Mouse (Mus musculus) layer of hippocampus, postnatal 14 days (tissue): ENCODE measurements around the gene Irgq. TPM values are rescaled to one million over a fixed set of nuclear protein-coding genes. Genes with fewer than 3 reads are reported as not detected.
"Not testable (repeated sequence)": the region's sequence is repeated elsewhere in the genome, so short reads cannot be mapped to it uniquely, and the experiment has no call there.

Experiments
- DNase-seq, 2 experiments: peaks; one replicate each; pipeline ENCODE4 v3.0.0; 2021 to 2022; ENCODE audit warnings: low spot score in 2 of 2, mixed read lengths in 1 of 2
- long read RNA-seq, 2 experiments: library from polyadenylated mRNA; stranded (forward); transcript quantifications; one replicate each; pipeline ENCODE4 v2.0.0; 2021
- total RNA-seq, 2 experiments: library from RNA; stranded (reverse); gene quantifications; 2 replicates each; pipeline ENCODE4 v1.2.3; 2021

The Irgq gene
- 10 to 100 TPM; 87.5 to 89.7 TPM for total RNA-seq
- long read RNA-seq, experiment 1, full-length matches to known transcripts: 11 of 39 reads
- long read RNA-seq, experiment 1, partial matches to known transcripts: 6 of 39 reads
- long read RNA-seq, experiment 1, other reads (novel, unspliced or antisense): 22 of 39 reads
- long read RNA-seq, experiment 2, full-length matches to known transcripts: 19 of 44 reads
- long read RNA-seq, experiment 2, partial matches to known transcripts: 17 of 44 reads
- long read RNA-seq, experiment 2, other reads (novel, unspliced or antisense): 8 of 44 reads

DNA sequence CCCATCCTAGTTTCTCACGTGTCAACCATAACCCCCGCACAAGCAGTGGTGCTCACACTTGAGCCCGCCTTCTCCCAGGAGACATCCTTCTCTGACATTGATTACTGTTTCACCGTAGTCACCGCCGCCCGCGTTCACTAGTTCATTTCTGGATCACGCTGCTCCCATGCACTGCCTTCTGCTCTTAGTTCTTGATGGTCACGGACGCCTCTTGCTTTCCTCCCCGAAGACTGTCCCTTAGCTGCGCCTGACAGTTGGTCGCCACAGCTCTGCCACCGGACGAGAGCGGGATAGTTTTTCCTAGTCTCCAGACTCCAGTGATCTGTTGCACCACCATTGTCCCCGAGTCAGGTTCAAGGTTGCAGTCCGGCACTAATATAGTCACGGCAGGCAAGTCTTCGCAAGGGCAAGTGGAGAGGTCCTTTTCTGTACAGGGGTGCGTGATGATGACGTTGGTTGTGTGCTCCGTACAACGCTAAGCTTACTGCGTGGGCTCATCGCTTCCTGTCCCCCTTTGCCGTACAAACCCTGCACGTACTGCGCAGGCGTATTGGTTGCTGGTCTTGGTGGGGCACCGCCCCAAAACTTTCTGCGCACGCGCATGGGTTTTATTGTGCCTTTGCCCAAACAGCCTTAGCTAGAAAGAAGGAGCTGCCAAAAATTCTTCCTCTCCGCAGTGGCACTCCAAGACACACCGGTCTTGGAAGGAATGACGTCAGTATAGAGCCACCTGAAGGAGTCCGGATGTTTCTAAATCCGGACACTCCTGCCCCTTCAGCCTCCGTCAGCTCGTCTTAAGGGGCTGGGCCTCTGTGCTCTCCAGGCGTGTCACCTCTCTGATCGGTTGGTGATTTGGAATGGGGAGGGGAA is at the start of gene Irgq:
TSS of gene Irgq (plus strand) at position 628 of the 870 bp plus-strand sequence.
- peak; percentile 98 to 100 for DNase-seq

GRCm38 (mm10) chr7:24480986-24481473 is 49.5 kb upstream of the Irgq start:
- DNase-seq: no peak

DNA sequence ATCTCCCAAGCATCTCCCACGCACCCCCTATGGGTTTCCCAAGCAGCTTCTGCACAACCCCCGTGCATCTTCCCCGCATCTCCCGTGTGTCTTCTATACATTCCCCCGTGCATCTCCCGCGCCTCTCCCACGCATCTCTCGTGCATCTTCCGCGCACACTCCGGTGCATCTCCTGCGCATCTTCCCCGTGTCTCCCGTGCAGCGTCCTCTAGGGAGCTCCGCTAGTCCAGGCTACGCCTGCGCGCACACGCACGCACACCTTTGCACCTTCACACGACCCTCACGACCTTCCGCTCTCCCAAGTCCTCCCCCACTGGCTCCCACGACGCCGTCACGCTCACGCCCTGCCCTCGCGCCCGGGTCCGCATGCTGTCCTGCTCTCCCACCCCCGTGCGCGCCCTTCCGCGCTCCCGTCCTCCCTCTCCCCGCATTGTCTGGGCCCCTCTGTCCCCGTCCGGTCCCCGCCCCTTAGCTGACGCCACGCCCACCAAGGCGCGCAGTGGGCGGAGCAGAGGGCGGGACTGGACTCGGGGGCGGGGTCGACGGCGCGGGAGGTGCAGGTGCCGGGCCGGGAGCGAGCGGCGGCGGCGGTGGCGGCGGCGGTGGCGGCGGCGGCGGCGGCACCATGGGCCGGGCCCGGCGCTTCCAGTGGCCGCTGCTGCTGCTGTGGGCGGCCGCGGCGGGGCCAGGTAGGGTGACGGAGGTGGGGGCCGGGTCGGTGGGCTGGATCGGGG is 48.8 kb upstream of the Irgq start, which contains the start of gene Cadm4:
TSS of gene Cadm4 (plus strand) at position 550 of the 734 bp plus-strand sequence.
- peak; percentile 85 to 90 for DNase-seq

GRCm38 (mm10) chr7:24482208-24483020 is 48.1 kb upstream of the Irgq start:
- DNase-seq: no peak

DNA sequence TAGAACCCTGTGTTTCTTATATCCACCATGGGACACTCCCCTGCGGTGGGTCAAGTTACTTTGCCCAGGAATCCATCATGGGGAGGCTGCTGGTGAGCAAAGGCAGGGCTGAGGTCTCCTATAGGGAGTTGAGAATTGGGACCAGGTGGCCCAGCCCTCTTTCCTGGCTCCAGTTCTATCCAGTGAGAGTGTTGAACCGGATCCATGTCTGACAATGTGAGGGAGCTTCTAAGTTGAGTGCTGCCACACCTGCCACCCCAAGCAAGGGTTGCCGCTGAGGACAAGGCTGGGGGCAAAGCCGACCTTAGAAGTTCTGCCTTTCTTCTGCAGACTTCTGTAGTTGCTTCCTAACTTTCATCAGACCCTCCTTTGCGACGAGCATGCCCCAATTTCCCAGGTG is 47.2 kb upstream of the Irgq start:
- DNase-seq: not testable (repeated sequence)

GRCm38 (mm10) chr7:24485481-24485880 is 45.0 kb upstream of the Irgq start:
- no peak for DNase-seq

DNA sequence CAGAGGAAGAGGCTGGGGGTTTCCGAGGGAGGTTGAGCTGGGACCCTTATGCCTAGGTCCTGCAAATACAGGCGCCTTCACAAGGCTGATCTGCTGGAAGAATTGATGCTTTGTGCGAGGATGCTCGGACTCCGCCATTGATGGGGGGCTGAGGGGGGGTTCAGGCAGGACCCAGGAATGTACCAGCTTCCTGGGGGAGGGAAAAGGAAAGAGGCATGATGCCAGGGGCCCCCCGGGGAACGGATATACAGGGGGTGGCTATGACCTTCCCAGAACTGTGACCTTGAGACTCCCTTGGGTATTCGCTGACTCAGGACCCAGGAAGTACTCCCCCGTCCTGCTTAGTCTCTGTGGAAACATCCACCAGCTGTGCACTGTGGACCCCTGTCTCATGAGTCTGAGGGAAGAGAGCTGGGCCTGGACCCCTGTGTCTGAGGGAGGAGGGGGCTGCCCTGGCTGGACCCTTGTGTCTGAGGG is 43.8 kb upstream of the Irgq start:
- no peak for DNase-seq

DNA sequence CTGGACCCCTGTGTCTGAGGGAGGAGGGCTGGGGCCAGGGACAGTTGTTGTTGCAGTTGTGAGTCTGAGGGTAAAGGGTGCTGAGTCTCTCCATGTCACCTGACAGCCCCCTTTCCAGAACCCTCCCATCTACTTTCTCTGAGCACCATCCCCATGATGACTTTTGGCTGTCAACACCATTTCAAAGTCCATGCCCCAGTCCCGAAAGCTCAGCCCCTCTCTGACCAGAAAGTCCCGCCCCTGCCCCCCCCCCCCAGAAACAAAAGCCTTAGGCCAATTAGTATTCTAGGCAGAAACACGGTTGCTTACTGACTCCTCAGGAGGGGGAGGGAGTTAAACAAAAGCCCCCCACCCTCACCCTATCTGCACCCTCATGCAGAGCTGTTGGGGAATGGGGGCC is 43.1 kb upstream of the Irgq start:
- DNase-seq: no peak

DNA sequence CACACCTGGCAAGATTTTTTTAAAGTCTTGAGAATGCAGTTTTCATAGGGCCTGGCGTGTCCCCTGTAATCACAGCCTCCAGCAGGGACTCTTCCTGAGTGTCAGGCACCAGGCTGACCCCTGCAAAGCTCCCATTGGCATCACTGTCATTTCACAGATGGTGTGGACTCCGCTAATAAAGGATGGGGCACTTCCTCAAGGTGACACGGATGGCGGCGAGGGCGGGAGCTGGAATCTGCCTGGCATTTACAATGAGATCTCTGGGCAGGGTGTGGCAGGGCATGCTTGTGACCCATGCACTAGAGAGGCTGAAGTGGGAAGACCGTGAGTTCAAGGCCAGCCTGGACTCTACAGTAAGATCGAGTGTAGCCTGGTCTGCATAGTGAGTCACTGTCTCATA is 42.2 kb upstream of the Irgq start:
- DNase-seq: no peak

GRCm38 (mm10) chr7:24499856-24500577 is 30.5 kb upstream of the Irgq start:
- no peak for DNase-seq

DNA sequence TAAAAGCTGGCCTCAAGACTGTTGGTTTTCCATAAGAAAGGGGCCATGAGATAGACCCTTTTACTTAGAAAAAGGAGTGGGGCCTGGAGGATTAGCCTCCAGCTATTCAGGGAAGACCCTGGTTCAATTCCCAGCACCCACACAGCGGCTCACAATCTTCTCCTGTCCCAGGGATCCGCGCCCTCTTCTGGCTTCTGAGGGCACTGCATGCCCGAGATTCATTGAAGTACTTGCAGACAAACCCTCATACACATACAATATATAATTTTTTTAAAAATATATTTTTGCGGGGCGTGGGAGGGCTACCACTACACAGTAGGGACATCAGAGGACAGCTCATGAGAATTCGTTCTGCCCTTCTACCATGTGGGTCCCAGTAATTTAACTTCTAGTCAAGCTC is 29.6 kb upstream of the Irgq start:
- DNase-seq: no peak

- no peak for DNase-seq
These were observed 29.0 kb upstream of the Irgq start for GRCm38 (mm10) chr7:24501492-24501891.

DNA sequence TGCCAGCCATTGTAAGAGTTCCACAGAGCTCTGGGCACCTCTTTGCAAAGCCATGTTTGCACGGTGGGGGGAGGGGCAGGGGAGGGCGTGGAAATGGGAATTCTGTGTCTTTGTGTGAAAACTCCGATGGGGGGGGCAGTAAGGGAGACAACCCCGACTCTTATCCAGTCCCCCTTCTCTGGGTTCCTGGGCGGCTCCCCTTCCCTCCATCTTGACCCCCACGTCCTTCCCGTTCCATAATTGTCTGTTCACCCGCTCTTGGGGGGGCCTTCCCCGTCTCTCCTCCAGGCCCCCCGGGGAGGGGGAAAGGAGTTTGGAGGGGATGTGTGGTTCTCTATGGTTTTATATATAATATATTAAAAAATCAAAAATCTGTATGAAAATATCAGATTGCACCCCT is 26.5 kb upstream of the Irgq start:
- DNase-seq: no peak

DNA sequence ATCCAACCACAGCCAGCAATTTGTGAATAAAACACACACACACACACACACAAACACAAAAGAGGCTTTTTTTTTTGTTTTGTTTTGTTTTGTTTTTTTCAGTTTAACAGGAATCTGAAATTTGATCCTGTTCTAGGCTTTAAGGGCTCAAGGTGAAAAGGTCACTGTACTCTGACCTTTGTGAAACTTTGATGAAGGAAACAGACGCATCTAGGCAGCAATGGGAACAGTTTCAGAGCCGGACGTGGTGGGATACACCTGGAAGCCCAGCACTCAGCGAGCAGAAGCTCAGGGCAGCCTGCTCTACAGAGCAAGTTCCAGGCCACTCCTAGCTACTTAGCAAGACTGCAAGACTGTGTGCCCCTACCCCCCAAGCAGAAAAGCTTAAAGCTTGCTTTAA is 25.6 kb upstream of the Irgq start:
- no peak for DNase-seq

DNA sequence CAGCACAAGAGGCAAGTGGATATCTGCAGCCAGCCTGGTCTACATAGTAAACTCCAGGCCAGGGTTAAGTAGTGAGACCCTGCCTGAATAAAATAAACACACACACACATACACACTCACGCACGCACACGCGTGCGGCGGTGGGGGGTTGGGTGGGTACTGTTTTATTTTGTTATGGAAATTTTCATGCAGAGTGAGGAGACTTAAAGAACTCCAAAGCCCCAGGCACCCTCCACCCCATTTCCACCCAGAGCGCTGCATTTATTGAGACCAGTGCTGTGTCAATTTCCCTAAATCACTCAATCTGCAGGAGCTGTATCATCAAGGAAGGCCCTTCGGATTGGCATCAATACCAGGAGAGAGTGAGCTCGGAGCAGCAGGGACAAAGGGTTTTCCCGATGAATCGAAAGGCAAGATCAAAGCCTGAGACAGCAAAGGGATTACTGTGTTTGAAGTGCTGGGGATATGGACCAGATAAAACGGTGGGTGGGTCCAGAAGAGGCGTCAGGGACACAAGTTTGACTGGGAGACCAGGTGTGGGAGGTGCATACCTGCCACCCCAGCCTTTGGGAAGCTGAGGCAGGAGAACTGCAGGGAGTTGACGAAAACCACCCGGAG is 24.9 kb upstream of the Irgq start:
- no peak for DNase-seq

GRCm38 (mm10) chr7:24506065-24506459 is 24.4 kb upstream of the Irgq start:
- no peak for DNase-seq

DNA sequence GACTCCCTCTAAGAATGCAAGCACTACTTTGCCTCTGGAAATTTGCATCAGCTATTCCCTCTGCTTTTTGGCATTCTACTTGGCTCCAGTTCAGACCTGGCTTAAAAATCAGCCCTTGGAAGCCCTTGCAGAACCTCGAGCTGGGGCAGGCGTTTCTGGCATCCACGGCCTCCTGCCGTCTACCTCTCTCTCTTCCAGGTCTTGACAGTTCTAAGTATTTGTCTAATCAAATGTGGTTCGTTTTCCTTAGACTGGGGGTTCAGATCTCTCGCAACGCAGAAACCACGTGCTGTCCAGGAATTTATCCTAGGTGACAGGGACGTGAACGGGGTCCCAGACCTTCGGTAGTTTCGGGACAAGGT is 24.0 kb upstream of the Irgq start:
- DNase-seq: peak; percentile 73 to 84

DNA sequence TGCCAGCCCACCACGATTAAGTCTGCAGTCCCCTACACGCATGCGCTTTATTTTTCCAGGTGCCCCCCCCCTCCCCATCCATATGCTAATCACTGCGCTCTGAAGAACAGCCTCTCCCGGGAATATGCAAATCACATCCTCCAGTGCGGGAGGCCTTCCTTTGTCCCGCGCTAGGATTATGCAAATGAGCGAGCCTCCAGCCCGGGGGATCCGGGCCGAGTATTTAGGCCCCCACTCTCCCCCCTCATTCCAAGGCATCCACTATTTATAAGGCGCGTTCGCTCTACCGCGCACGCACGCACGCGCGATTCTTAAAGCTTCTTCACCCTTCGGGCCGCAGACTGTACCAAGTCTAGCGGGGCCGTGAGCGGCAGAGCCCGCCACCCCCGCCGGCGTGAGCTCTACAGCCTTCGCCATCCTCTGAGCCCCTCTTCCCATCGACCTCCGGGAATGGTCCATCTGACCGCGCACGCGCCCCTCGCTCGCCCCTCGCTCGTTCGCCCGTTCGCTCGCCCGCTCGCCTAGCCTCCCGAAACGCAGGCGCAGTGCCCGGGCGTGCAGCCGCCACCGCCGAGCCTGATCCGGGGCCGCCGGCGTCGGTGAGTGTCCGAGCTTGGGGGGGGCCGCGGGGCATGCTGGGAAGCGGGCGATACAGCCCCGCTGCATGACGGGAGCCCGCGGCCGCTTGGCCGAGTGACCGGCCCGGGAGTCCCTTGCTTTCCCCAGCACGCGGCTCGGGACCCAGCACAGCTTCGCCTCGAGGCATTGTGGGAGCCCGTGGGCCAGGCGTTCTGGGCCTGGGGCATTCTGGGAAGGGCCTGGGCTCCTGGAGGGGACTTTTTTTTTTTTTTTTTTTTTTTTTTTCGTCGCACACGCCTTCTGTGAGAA is 23.4 kb upstream of the Irgq start, which contains the start of gene Zfp428:
TSS of gene Zfp428 (plus strand) at position 169 of the 888 bp plus-strand sequence.
- peak; percentile 84 to 89 for DNase-seq
